Mouse (Mus musculus): Measurements from ENCODE around the gene Slc15a2. TPM values are rescaled to one million over a fixed set of nuclear protein-coding genes. Genes with fewer than 3 reads are reported as not detected.

Gene Slc15a2
- polyA plus RNA-seq, 1 experiment from 2014 or later, result 12.9 TPM

GRCm38 (mm10) chr16:36771244-36771643 lies 13.5 kb downstream of the Slc15a2 start:
- TF ChIP-seq CTCF (IDR thresholded peaks at IDR 0.05; ENCODE audit: low read depth), result no peak
- Histone ChIP-seq H3K9ac (ENCODE audit: low read depth, low read length) (no peak overlapping the region), H3K27ac (ENCODE audit: low read depth, low read length) (no peak overlapping the region), H3K27me3 (replicated peaks; ENCODE audit: control insufficient read depth, insufficient read depth, low read length) (no peaks in the 10 kb centered on the region), H3K4me2 (replicated peaks; ENCODE audit: low read depth) (no peak overlapping the region), H3K9me3 (ENCODE audit: control insufficient read depth) (no peaks in the 10 kb centered on the region), H3K4me3 (ENCODE audit: low read depth, low read length) (no peak overlapping the region), H3K4me1 (replicated peaks; ENCODE audit: control insufficient read depth, insufficient read depth, low read length) (no peaks in the 10 kb centered on the region), H3K36me3 (ENCODE audit: control insufficient read depth, insufficient read depth) (no peaks in the 10 kb centered on the region)
- no peak for ATAC-seq
- WGBS, result 89% methylated on average over 2 of the region's 2 CpGs

GRCm38 (mm10) chr16:36770830-36771229 lies 13.9 kb downstream of the Slc15a2 start:
- no peak for ATAC-seq
- Histone ChIP-seq H3K27ac (ENCODE audit: low read depth, low read length) (no peak overlapping the region), H3K4me3 (ENCODE audit: low read depth, low read length) (no peak overlapping the region), H3K9me3 (ENCODE audit: control insufficient read depth) (no peaks in the 10 kb centered on the region), H3K36me3 (ENCODE audit: control insufficient read depth, insufficient read depth) (no peaks in the 10 kb centered on the region), H3K27me3 (replicated peaks; ENCODE audit: control insufficient read depth, insufficient read depth, low read length) (no peaks in the 10 kb centered on the region), H3K4me2 (replicated peaks; ENCODE audit: low read depth) (no peak overlapping the region), H3K4me1 (replicated peaks; ENCODE audit: control insufficient read depth, insufficient read depth, low read length) (no peaks in the 10 kb centered on the region), H3K9ac (ENCODE audit: low read depth, low read length) (no peak overlapping the region)
- WGBS, result 75% methylated on average over 4 of the region's 4 CpGs
- no peak for TF ChIP-seq CTCF (IDR thresholded peaks at IDR 0.05; ENCODE audit: low read depth)

GRCm38 (mm10) chr16:36770191-36770771 lies 14.5 kb downstream of the Slc15a2 start:
- Histone ChIP-seq H3K27ac (ENCODE audit: low read depth, low read length) (no peak overlapping the region), H3K9ac (ENCODE audit: low read depth, low read length) (no peak overlapping the region), H3K27me3 (replicated peaks; ENCODE audit: control insufficient read depth, insufficient read depth, low read length) (no peaks in the 10 kb centered on the region), H3K4me1 (replicated peaks; ENCODE audit: control insufficient read depth, insufficient read depth, low read length) (no peaks in the 10 kb centered on the region), H3K36me3 (ENCODE audit: control insufficient read depth, insufficient read depth) (no peaks in the 10 kb centered on the region), H3K9me3 (ENCODE audit: control insufficient read depth) (no peaks in the 10 kb centered on the region), H3K4me3 (ENCODE audit: low read depth, low read length) (no peak overlapping the region), H3K4me2 (replicated peaks; ENCODE audit: low read depth) (no peak overlapping the region)
- whole genome bisulfite sequencing, result 78% methylated on average over 8 of the region's 13 CpGs
- no peak for ATAC-seq
- no peak for TF ChIP-seq CTCF (IDR thresholded peaks at IDR 0.05; ENCODE audit: low read depth)

GRCm38 (mm10) chr16:36751979-36752378 lies 32.8 kb downstream of the Slc15a2 start:
- TF ChIP-seq CTCF (IDR thresholded peaks at IDR 0.05; ENCODE audit: low read depth), result no peak
- 81% methylated on average over 3 of the region's 3 CpGs for WGBS
- Histone ChIP-seq H3K9ac (ENCODE audit: low read depth, low read length) (no peak overlapping the region), H3K4me3 (ENCODE audit: low read depth, low read length) (no peak overlapping the region), H3K4me2 (replicated peaks; ENCODE audit: low read depth) (no peak overlapping the region), H3K36me3 (ENCODE audit: control insufficient read depth, insufficient read depth) (no peaks in the 10 kb centered on the region), H3K4me1 (replicated peaks; ENCODE audit: control insufficient read depth, insufficient read depth, low read length) (no peaks in the 10 kb centered on the region), H3K27ac (ENCODE audit: low read depth, low read length) (no peak overlapping the region), H3K9me3 (ENCODE audit: control insufficient read depth) (no peaks in the 10 kb centered on the region), H3K27me3 (replicated peaks; ENCODE audit: control insufficient read depth, insufficient read depth, low read length) (no peaks in the 10 kb centered on the region)
- ATAC-seq, result no peak

DNA sequence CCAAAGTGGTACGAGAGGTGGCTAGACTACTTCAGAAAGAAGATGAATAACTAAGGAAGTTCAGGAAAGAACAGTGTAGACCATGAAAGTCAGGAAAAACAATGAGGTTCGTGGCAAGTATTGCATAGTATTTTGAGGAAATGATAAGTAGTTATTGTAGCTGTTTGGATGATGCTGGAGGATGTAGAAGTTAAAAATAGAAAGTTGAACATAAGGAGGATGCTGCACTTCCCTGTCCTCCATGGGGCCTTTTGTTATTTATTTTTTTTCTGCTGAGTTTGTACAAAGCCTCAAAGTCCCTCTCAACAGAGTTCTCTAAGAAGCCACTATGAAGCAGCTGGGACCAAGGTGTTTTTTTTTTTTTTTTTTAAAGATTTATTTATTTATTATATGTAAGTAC lies 37.0 kb downstream of the Slc15a2 start:
- Histone ChIP-seq H3K27ac (ENCODE audit: low read depth, low read length) (no peak overlapping the region), H3K9me3 (ENCODE audit: control insufficient read depth) (no peaks in the 10 kb centered on the region), H3K36me3 (ENCODE audit: control insufficient read depth, insufficient read depth) (no peaks in the 10 kb centered on the region), H3K4me3 (ENCODE audit: low read depth, low read length) (no peak overlapping the region), H3K4me2 (replicated peaks; ENCODE audit: low read depth) (no peak overlapping the region), H3K9ac (ENCODE audit: low read depth, low read length) (no peak overlapping the region), H3K4me1 (replicated peaks; ENCODE audit: control insufficient read depth, insufficient read depth, low read length) (no peaks in the 10 kb centered on the region), H3K27me3 (replicated peaks; ENCODE audit: control insufficient read depth, insufficient read depth, low read length) (no peaks in the 10 kb centered on the region)
- WGBS, result 56% methylated on average over 2 of the region's 2 CpGs
- ATAC-seq, result no peak
- TF ChIP-seq CTCF (IDR thresholded peaks at IDR 0.05; ENCODE audit: low read depth), result no peak

DNA sequence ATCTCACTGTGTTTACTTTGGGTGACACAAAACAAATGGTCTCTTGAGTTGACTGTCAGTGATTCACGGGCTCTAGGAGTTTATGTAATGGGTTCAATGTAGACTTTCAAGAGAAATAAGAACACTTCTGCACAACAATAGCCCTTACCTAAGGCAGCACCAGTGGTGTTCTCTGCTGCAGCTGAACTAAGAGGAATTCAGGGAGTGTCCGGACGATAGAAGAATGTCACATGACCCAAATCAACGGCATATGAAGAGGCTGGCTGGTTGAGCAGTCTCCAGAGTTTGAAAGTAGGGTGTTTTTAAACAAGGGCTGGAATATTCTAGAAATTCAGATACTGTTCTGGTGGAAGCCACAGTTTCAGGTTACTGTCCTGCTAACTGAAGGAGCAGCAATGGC lies 37.7 kb downstream of the Slc15a2 start:
- no peak overlapping the region for H3K4me2 ChIP-seq (replicated peaks; ENCODE audit: low read depth)
- no peak for ATAC-seq
- H3K27ac ChIP-seq (ENCODE audit: low read depth, low read length), result no peak overlapping the region
- no peaks in the 10 kb centered on the region for H3K36me3 ChIP-seq (ENCODE audit: control insufficient read depth, insufficient read depth)
- no peak overlapping the region for H3K4me3 ChIP-seq (ENCODE audit: low read depth, low read length)
- WGBS, result 53% methylated on average over 4 of the region's 4 CpGs
- H3K9ac ChIP-seq (ENCODE audit: low read depth, low read length), result no peak overlapping the region
- no peaks in the 10 kb centered on the region for H3K9me3 ChIP-seq (ENCODE audit: control insufficient read depth)
- no peaks in the 10 kb centered on the region for H3K4me1 ChIP-seq (replicated peaks; ENCODE audit: control insufficient read depth, insufficient read depth, low read length)
- no peaks in the 10 kb centered on the region for H3K27me3 ChIP-seq (replicated peaks; ENCODE audit: control insufficient read depth, insufficient read depth, low read length)
- no peak for TF ChIP-seq CTCF (IDR thresholded peaks at IDR 0.05; ENCODE audit: low read depth)

DNA sequence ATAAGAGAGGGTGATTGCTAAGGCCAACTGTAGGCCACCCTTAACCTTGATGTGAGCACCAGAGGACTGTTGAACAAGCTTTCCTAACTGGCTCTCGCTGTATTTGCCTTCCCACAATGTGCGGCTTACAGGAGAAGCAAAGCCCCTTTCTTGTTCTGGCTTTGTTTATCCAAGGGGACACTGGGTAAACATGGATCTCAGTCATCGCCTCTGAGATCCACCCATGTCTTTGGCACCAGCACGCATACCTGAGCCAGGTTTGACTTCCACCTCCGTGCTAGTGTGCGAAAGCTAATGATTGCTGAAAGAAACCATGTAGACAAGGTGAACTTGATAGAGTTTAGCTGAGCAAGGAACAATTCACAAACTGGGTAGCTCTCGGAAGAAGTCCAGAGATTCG lies 41.2 kb downstream of the Slc15a2 start:
- TF ChIP-seq CTCF (IDR thresholded peaks at IDR 0.05; ENCODE audit: low read depth), result no peak
- no peak overlapping the region for H3K9ac ChIP-seq (ENCODE audit: low read depth, low read length)
- no peaks in the 10 kb centered on the region for H3K4me1 ChIP-seq (replicated peaks; ENCODE audit: control insufficient read depth, insufficient read depth, low read length)

More for the DNA sequence above, 41.2 kb downstream of the Slc15a2 start:
- H3K9me3 ChIP-seq (ENCODE audit: control insufficient read depth), result no peaks in the 10 kb centered on the region
- WGBS, result 48% methylated on average over 8 of the region's 8 CpGs
- H3K4me3 ChIP-seq (ENCODE audit: low read depth, low read length), result no peak overlapping the region
- H3K4me2 ChIP-seq (replicated peaks; ENCODE audit: low read depth), result no peak overlapping the region
- no peaks in the 10 kb centered on the region for H3K36me3 ChIP-seq (ENCODE audit: control insufficient read depth, insufficient read depth)
- H3K27ac ChIP-seq (ENCODE audit: low read depth, low read length), result no peak overlapping the region
- H3K27me3 ChIP-seq (replicated peaks; ENCODE audit: control insufficient read depth, insufficient read depth, low read length), result no peaks in the 10 kb centered on the region
- ATAC-seq, result no peak
